Mouse (Mus musculus) G1E (cell line): ENCODE data around the gene Olfr51.

Experiments used
- CTCF ChIP-seq: IDR thresholded peaks from 2 replicates; pipeline ENCODE4 v1.5.1; 2012; ENCODE audit warnings: low read depth, low read length, inconsistent platforms, mixed read lengths
- GATA1 ChIP-seq: IDR thresholded peaks from 2 replicates; pipeline ENCODE4 v1.6.1; 2012; ENCODE audit warnings: borderline replicate concordance, low read length, inconsistent platforms, mixed read lengths
- POLR2AphosphoS5 ChIP-seq: IDR thresholded peaks from 2 replicates; pipeline ENCODE4 v1.6.1; 2012; ENCODE audit warnings: low read depth, low read length, inconsistent platforms; ENCODE audit not compliant: insufficient replicate concordance
- TAL1 ChIP-seq: conservative IDR thresholded peaks from 2 replicates; pipeline ENCODE4 v1.6.1; 2012; ENCODE audit warnings: low read depth, low read length, inconsistent platforms, mixed read lengths

DNA sequence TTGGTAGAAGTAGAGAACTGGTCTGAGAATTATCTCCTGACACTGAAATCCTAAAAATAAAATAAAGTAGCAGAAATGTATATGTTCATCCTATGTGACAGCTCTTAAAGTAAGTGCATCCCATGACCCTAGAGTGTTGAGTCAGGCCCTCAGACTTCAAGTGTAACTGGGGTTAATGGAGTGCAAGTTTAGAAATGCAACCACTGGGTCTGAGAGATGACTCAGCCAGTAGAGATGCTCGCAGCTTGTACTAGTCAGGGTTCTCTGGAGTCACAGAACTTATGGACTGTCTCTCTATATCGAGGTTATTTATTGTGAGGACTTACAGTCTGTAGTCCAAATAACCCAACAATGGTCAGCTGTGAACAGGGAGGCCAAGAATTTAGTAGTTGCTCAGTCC lies 48.3 kb downstream of the Olfr51 start:
- TF ChIP-seq CTCF: no peak
- no peak for TF ChIP-seq GATA1
- TF ChIP-seq POLR2AphosphoS5: no peak
- TF ChIP-seq TAL1: no peak
